In genomic region chr1:87655101-87655500, GRCm38 (mm10) we compare ENCODE assay signal across 24 mouse cellular contexts. TPM values are rescaled to one million over a fixed set of nuclear protein-coding genes. Genes with fewer than 3 reads are reported as not detected.
DNase-seq lines count a peak whose midpoint lies in the region; TF ChIP-seq lines count a peak whose summit lies in the region.
"Had no signal": no experiment of that assay in that cellular context is flagged by ENCODE, and none has a peak within 500 bp of the region (broad histone marks: within the 10 kb centered on the region; RNA-seq: fewer than 3 reads in every experiment).

No protein-coding gene starts in this region.

- H3K36me3 ChIP-seq in thymus, adult 2 months (ENCODE audit: control insufficient read depth, insufficient read depth, low read length): no peaks in the 10 kb centered on the region
- no peaks in the 10 kb centered on the region for H3K36me3 ChIP-seq in hindbrain, embryonic 10.5 days
- H3K36me3 ChIP-seq: embryonic facial prominence, embryonic 13.5 days; embryonic facial prominence, embryonic 15.5 days; forebrain, embryonic 10.5 days; forebrain, embryonic 12.5 days had no signal

- whole genome bisulfite sequencing in thymus, adult 2 months: 88% methylated on average over 5 of the region's 5 CpGs
- WGBS in hindbrain, embryonic 10.5 days: 73% methylated on average over 5 of the region's 5 CpGs

- no peak for TF ChIP-seq CTCF in thymus, adult 2 months (IDR thresholded peaks at IDR 0.05; ENCODE audit: borderline replicate concordance, control insufficient read depth, extremely low read depth, insufficient read depth, low read length, poor library complexity)

- TF ChIP-seq POLR2A in thymus, adult 2 months (IDR thresholded peaks at IDR 0.05; ENCODE audit: control insufficient read depth, extremely low read depth, insufficient read depth, low read length, poor library complexity): no peak

- H3K27ac ChIP-seq in thymus, adult 2 months (ENCODE audit: control insufficient read depth, insufficient read depth, low read length): peak overlapping the region; percentile 47; the same call in 1 of the 2 replicates
- H3K27ac ChIP-seq in hindbrain, embryonic 10.5 days: no peak overlapping the region
- H3K27ac ChIP-seq: embryonic facial prominence, embryonic 13.5 days; embryonic facial prominence, embryonic 15.5 days; forebrain, embryonic 10.5 days; forebrain, embryonic 12.5 days had no signal

- no peaks in the 10 kb centered on the region for H3K9me3 ChIP-seq in hindbrain, embryonic 10.5 days
- H3K9me3 ChIP-seq: embryonic facial prominence, embryonic 13.5 days; embryonic facial prominence, embryonic 15.5 days; forebrain, embryonic 10.5 days; forebrain, embryonic 12.5 days; G1E had no signal

- peaks cover 46% of the 10 kb centered on the region for H3K4me1 ChIP-seq in thymus, adult 2 months (replicated peaks; ENCODE audit: control insufficient read depth, insufficient read depth, low read length)
- H3K4me1 ChIP-seq in hindbrain, embryonic 10.5 days (replicated peaks): peaks cover 16% of the 10 kb centered on the region
- H3K4me1 ChIP-seq: embryonic facial prominence, embryonic 13.5 days had no signal

- H3K27me3 ChIP-seq in thymus, adult 2 months (ENCODE audit: control insufficient read depth, insufficient read depth, low read length): no peaks in the 10 kb centered on the region
- H3K27me3 ChIP-seq in hindbrain, embryonic 10.5 days (ENCODE audit: insufficient read depth, poor library complexity, severe bottlenecking): no peaks in the 10 kb centered on the region
- H3K27me3 ChIP-seq: CH12.LX; embryonic facial prominence, embryonic 13.5 days; embryonic facial prominence, embryonic 15.5 days; forebrain, embryonic 12.5 days; Patski had no signal

- H3K4me3 ChIP-seq in thymus, adult 2 months (ENCODE audit: control insufficient read depth, insufficient read depth, low read length): no peak overlapping the region
- H3K4me3 ChIP-seq in hindbrain, embryonic 10.5 days: no peak overlapping the region
- H3K4me3 ChIP-seq: embryonic facial prominence, embryonic 13.5 days; embryonic facial prominence, embryonic 15.5 days; erythroblast, embryonic 14.5 days; forebrain, embryonic 10.5 days; forebrain, embryonic 12.5 days had no signal

- DNase-seq in adrenal gland, adult (ENCODE audit: inconsistent age in 2 of 2, low spot score in 1 of 2): peak; percentile 56 to 83
- no peak for DNase-seq in adrenal gland, postnatal 4 days (ENCODE audit: low spot score in 2 of 2)
- peak; percentile 56 for DNase-seq in adrenal gland, adult 8-10 months
- DNase-seq in adrenal gland, adult 18-20 months (ENCODE audit: low spot score in 2 of 2): no peak
- DNase-seq in thymus, adult 2 months: no peak
- DNase-seq in thymus, postnatal 4 days: no peak
- peak; percentile 33 to 45 for DNase-seq in adrenal gland, postnatal 36 days
- DNase-seq in hindbrain, embryonic 10.5 days (ENCODE audit: low spot score): no peak
- DNase-seq: B cell, adult 2 months; cerebellum, adult 11 months; cerebellum, adult 18-20 months; cerebellum, adult 8-10 months; cerebellum, adult 9-11 months; cerebellum, postnatal 14 days; cerebellum, postnatal 36 days; embryo, embryonic 11 days had no signal

RNA-seq across cellular contexts. Expression of gene Inpp5d, which starts 35.0 kb away (rescaled TPM):
- 10 to 100 TPM; 21.5 to 22.3 TPM for total RNA-seq in adrenal gland, postnatal 4 days (2021)
- 10 to 100 TPM; 16.8 to 37.9 (median 21.4) TPM for total RNA-seq in adrenal gland, adult 8-10 months (2022)
- total RNA-seq in adrenal gland, adult 18-20 months (2021): 10 to 100 TPM; 15.8 to 29.3 TPM
- 278 and 301 TPM in 2 replicates for polyA plus RNA-seq in thymus, adult 2 months (2012; rRNA removed)
- total RNA-seq in adrenal gland, postnatal 36 days (2021): 10 to 100 TPM; 16.9 to 22.2 TPM
- 3.2 and 6.2 TPM in 2 replicates for polyA plus RNA-seq in hindbrain, embryonic 10.5 days (2016; fragmentation: Nextera tagmentation; extraction: Ambion mirVana)

Comparison
In these comparisons a context has a peak if more than half of its experiments do, and no peak if none do; other contexts are left out.
1. DNase-seq: peak in adrenal gland, adult (2 of 2), adrenal gland, adult 8-10 months (single experiment) and adrenal gland, postnatal 36 days (2 of 2); none in adrenal gland, postnatal 4 days (0 of 2), adrenal gland, adult 18-20 months (0 of 2), thymus, adult 2 months (single experiment), thymus, postnatal 4 days (single experiment) and hindbrain, embryonic 10.5 days (single experiment).